Mouse (Mus musculus) NIH3T3 (cell line): ENCODE results near the gene Mug1.
"Not testable (repeated sequence)": the region's sequence is repeated elsewhere in the genome, so short reads cannot be mapped to it uniquely, and the experiment has no call there.

Experiments
- DNase-seq: peaks from one replicate; pipeline ENCODE4 v3.0.0-alpha.2; 2012; ENCODE audit warnings: low read depth

Gene Mug1

GRCm38 (mm10) chr6:121838271-121838670 lies at the start of gene Mug1:
TSS of gene Mug1 (plus strand) at chr6:121838541.
- not testable (repeated sequence) for DNase-seq

DNA sequence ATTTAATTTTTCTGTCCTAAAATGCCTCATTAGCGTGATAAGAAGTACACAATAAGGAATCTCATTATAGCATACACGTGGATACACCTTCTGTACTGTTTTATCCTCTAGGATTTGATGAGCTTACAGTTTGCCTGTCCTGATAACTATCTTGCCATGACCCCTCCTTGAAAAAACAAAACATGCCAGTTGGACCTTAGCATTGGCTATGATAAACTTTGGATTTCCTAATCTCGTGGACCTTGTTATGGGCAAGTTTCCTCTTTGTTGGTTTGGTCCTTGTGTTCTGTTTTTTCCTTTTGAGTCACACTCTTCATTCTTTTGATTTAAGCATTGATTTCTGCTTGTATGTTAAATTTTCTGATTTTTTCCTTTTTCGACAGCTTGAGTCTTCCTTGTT lies 10.3 kb upstream of the Mug1 start:
- DNase-seq: no peak

DNA sequence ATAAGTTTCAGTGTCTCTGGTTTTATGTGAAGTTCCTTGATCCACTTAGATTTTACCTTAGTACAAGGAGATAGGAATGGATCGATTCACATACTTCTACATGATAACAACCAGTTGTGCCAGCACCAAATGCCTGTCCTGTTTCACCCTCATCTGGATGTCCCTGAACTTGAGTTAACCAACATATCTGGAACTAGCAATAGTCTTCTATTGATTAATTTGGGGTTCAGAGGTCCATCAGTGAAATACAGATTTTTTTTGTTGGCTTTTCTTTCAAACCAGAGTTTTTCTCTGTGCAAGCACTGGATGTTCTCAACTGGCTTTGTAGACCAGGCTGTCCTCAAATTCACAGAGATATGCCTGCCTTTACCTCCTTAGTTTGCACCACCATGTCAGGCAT lies 2.0 kb upstream of the Mug1 start:
- no peak for DNase-seq

GRCm38 (mm10) chr6:121848378-121848777 lies 10.0 kb downstream of the Mug1 start:
- no peak for DNase-seq
